Mouse (Mus musculus) small intestine, adult 2 months (tissue): ENCODE measurements around the gene Lsm7.
A peak's percentile ranks its signal among the peaks of the same experiment; 100 is the strongest.

Experiments
- CTCF ChIP-seq: fragments of 200-500 bp; IDR thresholded peaks from 2 replicates; pipeline ENCODE4 v1.5.1; 2012; ENCODE audit warnings: low read depth, mild to moderate bottlenecking, control low read depth, inconsistent platforms, low read length, moderate library complexity, mixed read lengths; ENCODE audit not compliant: insufficient replicate concordance, insufficient read length; ENCODE audit errors: extremely low read depth
- POLR2A ChIP-seq: fragments of 200-500 bp; IDR thresholded peaks from 2 replicates; pipeline ENCODE4 v1.6.1; 2012; ENCODE audit warnings: low read depth, mild to moderate bottlenecking, control low read depth, inconsistent platforms, low read length, moderate library complexity

DNA sequence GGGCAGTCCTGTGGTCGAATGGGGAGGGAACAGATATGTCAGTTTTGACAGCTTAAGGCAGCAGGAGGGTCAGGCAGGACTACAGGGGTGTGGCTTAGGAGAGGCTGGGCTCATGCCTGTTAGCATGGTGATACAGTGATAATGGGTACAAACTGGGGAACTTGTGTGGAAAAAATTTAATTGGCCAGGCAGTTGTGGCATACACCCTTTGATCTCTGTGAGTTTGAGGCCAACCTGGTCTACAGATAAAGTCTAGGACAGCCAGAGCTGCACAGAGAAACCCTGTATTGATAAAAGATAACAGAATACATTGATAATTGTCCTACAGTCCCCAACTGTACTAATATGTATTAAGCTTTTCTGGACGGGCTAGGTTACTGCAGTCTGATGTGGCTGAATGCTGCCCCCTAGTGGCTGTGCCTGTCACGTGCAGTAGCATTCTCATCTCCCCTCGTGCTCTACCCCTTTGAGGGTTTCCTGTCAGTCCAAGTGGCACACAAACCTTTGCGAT, 25.2 kb upstream of the Lsm7 start:
- peak; percentile 80; the same call in 1 of the 2 replicates for TF ChIP-seq CTCF
- no peak for TF ChIP-seq POLR2A
